Mouse (Mus musculus) megakaryocyte, embryonic 14.5 days (primary cell): ENCODE results near the gene Pcbp1.
"Not testable (repeated sequence)": the region's sequence is repeated elsewhere in the genome, so short reads cannot be mapped to it uniquely, and the experiment has no call there.

Source experiments
- FLI1 ChIP-seq: IDR thresholded peaks from 2 replicates; pipeline ENCODE4 v1.6.1; 2012; ENCODE audit warnings: low read length, inconsistent platforms, mixed read lengths
- GATA1 ChIP-seq: IDR thresholded peaks from 3 replicates; pipeline ENCODE4 v1.6.1; 2012; ENCODE audit warnings: mixed read lengths, low read length, inconsistent platforms, borderline replicate concordance

DNA sequence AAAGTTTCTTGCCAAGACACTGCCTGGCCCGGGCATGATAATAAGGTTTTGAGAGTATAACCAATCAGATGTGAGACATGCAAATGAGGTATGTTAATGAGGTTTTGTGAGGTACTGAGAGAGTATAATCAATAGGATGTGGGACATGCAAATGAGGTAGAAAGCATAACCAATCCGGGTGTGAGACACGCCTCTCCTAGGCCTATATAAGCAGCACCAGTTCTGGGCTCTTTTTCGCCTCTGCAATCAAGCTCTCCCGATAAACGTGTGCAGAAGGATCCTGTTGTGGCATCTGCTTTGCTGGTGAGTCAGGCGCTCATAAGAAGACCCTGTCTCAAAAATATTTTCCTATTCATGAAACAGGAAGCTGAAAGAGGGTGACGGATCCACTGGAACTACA is 35.7 kb downstream of the Pcbp1 start:
- not testable (repeated sequence) for TF ChIP-seq GATA1, FLI1
